Mouse (Mus musculus) 3T3-L1 (cell line): ENCODE data around the gene Eppin.

Experiments
- DNase-seq: peaks from one replicate; pipeline ENCODE4 v3.0.0-alpha.2; 2015; ENCODE audit warnings: low read depth, low spot score

Gene Eppin

DNA sequence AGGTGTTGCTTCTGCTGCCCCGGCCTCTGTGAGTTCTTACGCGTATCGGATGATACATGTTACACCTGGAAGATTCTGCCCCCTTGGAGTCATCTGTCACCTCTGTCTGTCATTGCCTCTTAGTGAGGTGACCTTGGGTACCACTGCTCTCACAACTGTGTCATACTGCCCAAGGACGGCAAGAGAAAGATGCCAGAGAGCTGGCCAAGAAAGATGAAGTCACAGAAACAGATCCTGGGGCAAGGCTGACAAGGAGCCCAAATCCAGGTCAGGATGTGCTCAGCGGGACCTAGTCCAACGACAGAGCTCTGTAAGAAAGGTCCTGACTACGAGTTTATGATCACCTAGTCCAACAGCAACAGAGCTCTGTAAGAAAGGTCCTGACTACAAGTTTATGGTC lies 33.3 kb downstream of the Eppin start:
- DNase-seq, result no peak

DNA sequence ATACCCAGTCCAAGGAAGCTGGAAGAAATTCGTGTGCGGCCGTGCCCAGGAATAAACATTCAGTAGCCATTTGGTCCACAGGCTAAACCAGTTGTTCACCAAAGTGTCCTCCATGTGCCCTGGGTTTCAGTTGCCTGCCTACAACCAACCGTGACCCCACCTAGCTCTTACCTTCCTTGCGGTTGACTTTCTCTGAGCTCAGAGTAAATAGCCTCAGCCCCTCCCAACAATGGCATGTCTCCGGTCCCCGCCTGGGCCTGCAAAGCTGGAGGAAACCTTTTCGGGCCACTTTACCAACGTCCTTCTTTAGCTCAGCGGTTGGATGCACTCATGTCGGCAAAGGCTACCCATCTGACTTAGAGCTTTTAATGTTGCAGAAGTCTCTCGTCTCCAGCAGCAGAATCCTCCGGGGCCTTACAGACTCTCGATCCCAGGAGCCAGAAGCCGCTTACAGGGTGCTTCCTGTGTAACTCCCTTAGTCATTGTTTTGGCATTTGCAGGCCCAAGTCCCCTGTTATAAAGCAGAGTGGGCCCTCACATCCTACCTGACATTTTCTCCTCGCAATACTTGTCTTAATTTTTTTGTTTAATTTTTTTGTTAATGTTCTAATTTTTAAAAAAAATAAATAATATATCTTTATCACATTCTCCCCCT lies 34.3 kb downstream of the Eppin start:
- peak; percentile 25 for DNase-seq

DNA sequence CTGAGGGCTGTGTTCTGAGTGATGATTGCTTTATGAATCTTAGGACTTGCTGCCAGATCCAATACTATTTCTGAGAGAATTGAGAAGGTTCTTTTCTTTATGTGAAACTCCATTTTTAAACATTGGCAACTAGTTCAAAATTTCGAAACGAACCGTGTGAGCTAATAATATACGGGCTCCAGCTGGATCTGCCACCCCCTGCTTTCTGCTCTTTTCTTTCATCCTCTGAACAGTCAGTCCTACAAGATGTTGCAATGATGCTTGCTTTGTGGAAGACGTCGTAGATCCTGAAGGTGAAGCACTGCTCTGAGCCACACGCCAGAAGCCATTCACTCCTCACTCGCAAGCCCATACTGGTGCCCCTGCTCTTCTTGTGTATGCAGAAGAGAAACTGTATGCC lies 35.0 kb downstream of the Eppin start:
- DNase-seq, result no peak

DNA sequence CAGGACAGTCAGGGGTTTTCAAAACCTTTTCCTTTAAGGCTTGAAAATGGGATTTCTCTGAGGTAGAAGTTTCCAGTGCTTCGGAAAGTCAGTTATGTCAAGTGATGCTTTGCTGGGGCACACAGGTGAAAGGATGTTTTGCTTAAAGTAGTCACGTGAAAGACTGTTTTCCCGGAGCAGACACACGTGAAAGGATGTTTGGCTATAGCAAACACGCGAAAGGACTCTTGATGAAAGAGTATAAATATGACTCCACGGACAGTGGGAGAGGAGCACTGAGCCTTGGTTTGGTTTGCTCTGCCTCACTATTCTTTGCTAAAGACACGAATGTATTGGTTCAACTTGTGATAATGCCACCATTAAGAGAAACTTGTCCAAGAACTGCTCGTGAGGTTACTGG lies 41.9 kb downstream of the Eppin start:
- DNase-seq, result no peak

DNA sequence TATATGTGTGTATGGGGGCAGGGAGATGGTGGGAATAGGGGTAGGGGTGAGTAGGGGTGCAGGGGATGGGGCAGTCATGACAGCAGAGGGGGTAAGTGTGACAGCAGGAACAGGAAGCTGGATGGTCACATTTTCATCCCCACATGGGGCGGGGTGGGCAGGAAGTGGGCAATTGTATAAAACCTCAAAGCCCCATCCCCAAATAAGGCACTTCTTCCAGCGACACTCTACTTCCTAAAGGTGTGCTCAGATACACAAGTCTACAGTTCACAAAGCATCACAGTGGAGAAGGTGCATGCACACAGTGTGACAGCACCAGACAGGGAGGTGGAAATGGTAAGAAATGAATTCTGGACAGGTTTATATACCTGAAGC lies 42.5 kb downstream of the Eppin start:
- no peak for DNase-seq

DNA sequence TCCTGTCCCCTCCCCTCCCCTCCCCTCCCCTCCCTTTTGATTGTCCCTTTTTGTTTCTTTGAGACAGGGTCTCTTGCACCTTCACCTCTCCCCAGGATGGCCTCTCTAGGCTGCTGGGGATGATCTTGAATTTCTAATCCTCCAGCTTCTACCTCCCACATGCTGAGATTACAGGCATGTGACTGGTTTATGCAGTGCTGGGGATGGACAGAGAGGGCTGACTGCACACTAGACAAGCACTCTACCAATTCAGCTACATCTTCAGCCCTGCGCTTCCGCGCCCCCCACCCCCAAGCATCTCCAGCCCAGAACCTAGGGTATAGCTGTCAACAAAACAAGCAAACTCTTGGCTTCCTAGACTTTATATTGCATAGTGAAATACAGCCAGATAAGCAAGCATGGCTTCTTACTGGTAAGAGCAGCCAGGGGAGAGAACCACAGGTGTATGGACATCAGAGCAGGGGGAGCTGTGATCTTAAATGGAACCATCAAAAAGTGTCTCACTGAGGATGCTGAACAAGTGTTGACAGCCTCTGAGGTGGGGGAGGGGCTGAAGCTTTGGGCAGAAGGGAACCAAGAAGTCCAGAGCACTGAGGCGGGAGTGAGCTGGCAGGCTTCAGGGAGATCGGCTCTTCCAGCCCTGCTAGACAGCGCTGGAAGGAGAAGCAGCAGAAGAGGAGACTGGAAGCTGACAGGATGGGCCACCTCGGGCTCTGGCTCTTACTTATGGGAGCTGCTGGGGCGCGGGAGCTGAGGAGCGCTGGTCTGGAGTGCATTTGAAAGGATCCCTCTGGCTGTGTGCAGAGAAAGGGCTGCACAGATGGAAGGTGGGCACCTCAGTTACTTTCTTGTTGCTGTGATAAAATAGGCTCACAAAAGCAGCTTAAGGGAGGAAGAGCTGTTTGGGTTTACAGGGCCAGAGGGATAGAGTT lies 43.2 kb downstream of the Eppin start:
- no peak for DNase-seq

DNA sequence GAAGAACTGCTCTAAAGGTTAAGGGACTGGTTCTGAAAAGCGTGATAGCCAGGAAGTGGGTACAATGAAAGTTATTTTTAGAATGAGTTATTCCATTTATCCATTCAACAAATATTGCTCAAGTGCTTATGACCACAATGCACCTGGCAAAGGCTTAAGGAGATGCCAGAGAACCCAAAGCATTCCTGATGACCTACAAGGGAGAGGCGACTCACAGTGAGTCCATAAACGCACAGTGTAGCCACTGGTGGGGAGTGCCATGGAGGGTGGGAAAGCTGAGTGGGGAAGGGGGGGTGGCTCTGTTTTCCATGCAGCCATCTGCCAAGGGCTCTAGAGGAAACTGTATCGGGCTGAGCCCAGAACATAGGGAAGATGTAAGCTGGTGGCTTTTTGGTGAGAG lies 44.1 kb downstream of the Eppin start:
- DNase-seq, result peak; percentile 63

DNA sequence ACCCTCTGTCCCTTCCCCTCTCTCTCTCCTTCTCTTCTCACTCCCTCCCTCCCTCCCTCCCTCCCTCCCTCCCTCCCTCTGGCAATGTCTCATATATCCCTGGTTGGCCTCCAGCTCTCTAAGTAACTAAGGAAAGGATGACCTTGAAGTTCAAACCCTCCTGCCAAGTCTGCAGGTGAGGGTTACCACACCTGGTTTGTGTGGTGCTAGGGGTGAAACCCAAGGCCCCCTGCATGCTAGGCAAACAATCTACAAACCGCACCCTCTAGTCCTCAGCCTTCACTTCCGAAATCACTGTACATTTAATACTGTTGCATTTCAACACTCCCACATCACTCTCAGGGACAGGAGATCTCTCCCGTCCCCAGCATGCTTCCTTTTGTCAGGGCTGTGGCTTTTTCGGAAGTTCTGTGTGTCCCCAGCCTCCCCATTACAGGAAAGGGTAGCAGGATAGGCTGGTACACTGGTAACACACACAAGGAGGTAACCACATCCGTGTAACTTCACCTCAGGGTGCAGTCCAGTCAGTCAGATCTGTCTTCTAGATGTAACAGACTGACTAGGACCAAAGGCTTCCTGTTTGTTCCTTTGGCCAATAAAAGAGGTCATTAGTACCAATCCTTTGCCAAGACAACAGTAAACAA lies 48.8 kb downstream of the Eppin start:
- DNase-seq, result no peak

DNA sequence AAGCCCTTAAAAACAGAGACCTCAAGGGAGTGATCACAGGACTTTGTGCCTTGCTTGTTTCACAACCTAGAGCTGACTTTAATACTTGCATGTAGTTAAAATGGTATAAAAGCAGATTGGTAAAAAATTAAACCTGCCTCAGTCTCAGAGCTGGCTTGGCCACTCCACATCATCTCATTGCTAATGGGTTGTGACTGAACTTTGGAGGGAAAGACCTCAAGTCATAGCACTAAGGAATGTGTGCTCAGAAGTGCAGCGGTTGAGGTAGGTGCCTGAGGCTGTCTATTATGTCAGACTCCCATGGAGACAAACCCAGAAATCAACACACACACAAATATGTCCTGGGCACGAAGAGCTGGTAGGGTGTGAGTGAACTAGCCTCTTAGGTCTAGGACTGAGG lies 49.6 kb downstream of the Eppin start:
- no peak for DNase-seq

DNA sequence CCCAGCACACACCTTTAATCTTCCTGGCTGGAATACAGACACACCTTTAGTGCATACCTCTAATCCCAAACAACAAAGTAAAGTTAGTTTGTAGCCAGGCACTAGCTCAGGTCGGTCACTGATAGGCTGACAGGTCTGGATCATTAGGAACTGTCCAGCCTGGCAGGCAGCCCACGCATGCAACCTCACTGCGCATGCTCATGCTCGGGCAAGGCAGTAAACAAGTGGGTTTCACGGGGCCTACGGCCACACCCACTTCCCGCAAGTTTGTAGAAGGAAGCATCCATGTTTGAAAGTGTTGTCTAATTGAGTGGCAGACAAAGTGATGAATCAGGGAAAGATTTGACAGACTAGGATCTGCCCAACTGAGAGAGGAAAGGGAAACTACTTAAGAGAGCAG lies 50.8 kb downstream of the Eppin start:
- DNase-seq, result no peak

DNA sequence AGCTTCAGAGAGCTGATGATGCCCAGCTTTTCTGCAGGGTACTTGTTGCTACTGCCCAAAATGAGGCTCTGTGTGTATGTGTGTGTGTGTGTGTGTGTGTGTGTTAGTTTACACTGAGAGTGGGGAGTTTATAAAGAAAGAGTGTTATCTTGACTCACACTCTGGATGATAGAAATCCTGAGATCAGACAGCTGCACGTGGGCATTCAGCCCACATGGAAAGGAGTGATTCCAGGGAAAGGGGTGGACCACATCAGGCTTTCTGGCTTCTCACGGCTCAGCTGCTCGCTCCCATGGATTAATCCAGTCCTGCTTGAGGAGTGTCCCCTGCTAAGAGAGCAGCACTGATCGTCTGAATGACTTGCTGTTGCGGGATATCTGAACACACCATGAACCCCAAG lies 51.3 kb downstream of the Eppin start:
- DNase-seq, result no peak

DNA sequence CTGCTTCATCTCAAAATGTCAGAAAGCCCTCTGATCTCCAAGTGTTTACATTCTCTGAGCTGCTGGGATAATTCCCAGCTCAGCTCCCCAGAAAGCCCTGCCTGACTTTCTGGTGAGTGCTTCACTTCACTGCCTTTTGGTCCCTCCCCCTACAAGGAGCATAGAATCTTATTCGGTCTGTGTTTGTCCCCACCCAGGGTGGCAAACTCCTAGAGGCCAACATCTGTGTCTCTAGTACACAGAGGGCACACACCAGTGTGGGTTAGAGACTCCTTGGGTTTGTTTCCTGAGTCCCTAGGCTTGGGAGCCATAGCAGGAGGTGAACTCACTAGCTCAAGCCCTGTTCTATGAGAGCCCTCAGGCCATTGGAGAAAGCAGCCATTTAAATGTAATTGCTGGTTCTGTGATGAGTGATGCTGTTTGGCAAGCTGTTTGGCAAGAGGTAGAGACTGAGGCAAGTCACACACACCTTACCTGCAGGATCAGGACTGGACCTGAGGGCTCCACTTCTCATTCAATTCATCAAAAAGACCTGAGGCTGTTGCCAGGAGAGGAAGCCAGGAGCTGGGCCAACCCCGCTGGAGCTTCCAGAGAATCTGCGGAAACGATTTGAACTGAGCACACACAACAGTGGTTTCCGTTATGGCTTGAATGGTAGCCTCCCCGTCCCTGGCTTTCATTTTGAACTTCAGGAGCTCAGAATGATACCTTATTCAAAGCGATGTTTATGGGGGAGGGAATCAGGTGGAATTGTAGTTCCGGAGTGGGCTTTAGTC lies 52.6 kb downstream of the Eppin start:
- DNase-seq, result no peak
